Mouse (Mus musculus): ENCODE results near the gene Arhgef40. TPM values are rescaled to one million over a fixed set of nuclear protein-coding genes. Genes with fewer than 3 reads are reported as not detected.
"Not testable (repeated sequence)": the region's sequence is repeated elsewhere in the genome, so short reads cannot be mapped to it uniquely, and the experiment has no call there.

Arhgef40 gene
- polyA plus RNA-seq, 1 experiment from 2014 or later, result 165 TPM

DNA sequence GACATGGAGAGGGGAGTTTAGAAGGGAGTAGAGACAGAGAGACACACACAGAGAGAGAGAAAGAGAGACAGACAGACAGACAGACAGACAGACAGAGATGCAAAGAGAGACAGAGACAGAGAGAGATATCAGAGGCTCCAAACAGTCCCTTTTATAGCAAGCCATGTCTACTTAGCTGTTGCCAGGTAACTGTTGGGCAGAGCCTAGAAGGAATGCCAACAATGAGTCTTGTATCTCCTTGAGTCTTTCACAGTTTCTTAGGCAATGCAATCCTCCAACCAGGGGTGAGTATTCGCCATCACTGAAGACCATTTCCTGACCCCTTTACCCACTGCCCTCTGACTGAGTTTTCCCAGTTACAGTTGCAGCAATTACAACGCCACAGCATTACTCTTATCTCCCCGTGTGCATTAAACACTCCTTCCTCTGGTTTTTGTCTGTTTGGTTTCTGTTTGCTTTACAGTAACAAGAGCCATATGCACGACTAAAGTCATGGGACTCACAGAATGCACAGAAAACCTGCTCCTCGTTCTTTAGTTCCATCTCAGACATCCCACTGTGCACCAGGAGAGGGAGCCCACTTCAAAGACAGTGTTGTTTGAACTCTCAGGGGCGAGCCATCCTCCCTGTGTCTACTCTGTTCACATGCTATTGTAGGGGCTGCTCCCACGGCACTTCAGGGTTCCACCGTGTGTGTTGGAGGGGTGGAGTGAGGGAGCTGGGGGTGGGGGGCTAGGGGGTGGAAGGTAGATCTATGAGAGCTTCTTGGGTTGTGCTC is 60.6 kb downstream of the Arhgef40 start:
- H3K27ac ChIP-seq, result no peak overlapping the region
- H3K27me3 ChIP-seq, result 0 out of 2 replicates have a peak, but pooled peaks cover 4% of the 10 kb centered on the region
- H3K9ac ChIP-seq, result no peak overlapping the region
- peak overlapping the region; percentile 40 for H3K4me2 ChIP-seq
- no peak overlapping the region for H3K4me3 ChIP-seq
- no peaks in the 10 kb centered on the region for H3K36me3 ChIP-seq
- ATAC-seq (ENCODE audit: insufficient number of reproducible peaks, insufficient read depth, low FRiP score, low TSS enrichment, low read depth), result 0 out of 2 replicates have a peak, but pooled peaks have one; percentile 71
- H3K4me1 ChIP-seq, result peaks cover 11% of the 10 kb centered on the region
- no peaks in the 10 kb centered on the region for H3K9me3 ChIP-seq
- 9% methylated on average over 8 of the region's 8 CpGs for WGBS

DNA sequence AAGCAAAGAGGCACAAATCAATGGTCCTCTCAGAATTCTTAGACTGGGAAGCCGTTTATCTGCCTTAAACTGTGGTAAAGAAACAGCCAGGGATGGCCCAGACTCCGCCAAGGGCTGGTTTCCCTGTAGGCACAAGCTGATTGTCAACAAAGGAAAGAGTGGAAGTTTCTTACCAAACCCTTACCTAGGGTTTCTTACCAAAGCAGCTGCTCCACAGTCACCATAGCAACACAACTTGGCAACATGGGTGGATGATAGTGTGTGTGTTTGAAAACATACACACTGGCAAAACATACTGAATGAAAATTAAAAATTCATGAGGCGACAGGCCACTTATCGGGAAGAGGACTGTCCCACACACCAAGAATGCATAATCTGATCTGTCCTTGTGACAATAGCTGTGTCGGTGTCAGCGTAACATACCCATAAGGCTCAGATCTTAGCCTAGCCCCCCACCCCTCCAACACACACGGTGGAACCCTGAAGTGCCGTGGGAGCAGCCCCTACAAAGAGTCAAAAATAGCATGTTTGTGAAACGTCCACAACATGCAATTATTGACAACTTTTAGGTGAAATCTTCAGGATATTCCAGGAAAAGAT is 61.5 kb downstream of the Arhgef40 start:
- ATAC-seq (ENCODE audit: insufficient number of reproducible peaks, insufficient read depth, low FRiP score, low TSS enrichment, low read depth), result no peak
- Histone ChIP-seq H3K9ac (no peak overlapping the region), H3K4me2 (no peak overlapping the region), H3K4me1 (peaks cover 11% of the 10 kb centered on the region), H3K9me3 (no peaks in the 10 kb centered on the region), H3K36me3 (no peaks in the 10 kb centered on the region), H3K27ac (no peak overlapping the region), H3K4me3 (no peak overlapping the region), H3K27me3 (0 out of 2 replicates have a peak, but pooled peaks cover 4% of the 10 kb centered on the region)
- 80% methylated on average over 9 of the region's 9 CpGs for WGBS

DNA sequence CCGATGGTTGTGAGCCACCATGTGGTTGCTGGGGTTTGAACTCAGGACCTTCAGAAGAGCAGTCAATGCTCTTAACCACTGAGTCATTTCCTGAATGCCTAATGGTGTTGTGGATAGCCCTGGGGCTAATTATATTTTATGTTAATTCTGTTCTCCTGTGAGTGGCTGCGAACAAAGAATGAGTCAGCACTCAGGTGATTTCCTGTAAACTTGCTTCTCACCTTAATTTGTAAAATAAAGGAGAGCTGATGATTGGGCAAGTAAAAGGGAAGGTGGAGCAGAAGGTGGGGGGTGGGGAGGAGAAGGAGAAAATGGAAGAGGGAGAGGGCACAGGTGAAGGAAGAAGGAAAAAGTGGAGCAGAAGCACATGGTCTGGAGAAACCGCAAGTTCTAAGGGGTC is 68.2 kb downstream of the Arhgef40 start:
- 85% methylated on average over 3 of the region's 3 CpGs for WGBS
- not testable (repeated sequence) for H3K9me3 ChIP-seq; H3K4me3 ChIP-seq; H3K36me3 ChIP-seq; H3K27me3 ChIP-seq; H3K4me2 ChIP-seq; H3K9ac ChIP-seq; ATAC-seq (ENCODE audit: insufficient number of reproducible peaks, insufficient read depth, low FRiP score, low TSS enrichment, low read depth); H3K4me1 ChIP-seq; H3K27ac ChIP-seq

Other genes starting within 250 kb of the Arhgef40 start
- gene Ang4, start 211.1 kb upstream of the Arhgef40 start, polyA plus RNA-seq (2015; fragmentation: Nextera tagmentation; extraction: Ambion mirVana), result not detected in 2 replicates
- not detected in 2 replicates for gene AY358078, start 184.7 kb upstream of the Arhgef40 start, polyA plus RNA-seq (2015; fragmentation: Nextera tagmentation; extraction: Ambion mirVana)
- not detected in 2 replicates for gene Ear6, start 131.0 kb upstream of the Arhgef40 start, polyA plus RNA-seq (2015; fragmentation: Nextera tagmentation; extraction: Ambion mirVana)
- gene Mettl17, start 99.9 kb upstream of the Arhgef40 start, polyA plus RNA-seq (2015; fragmentation: Nextera tagmentation; extraction: Ambion mirVana), result 51.3 and 54.2 TPM in 2 replicates
- 3.5 and 3.7 TPM in 2 replicates for gene Slc39a2, start 91.8 kb upstream of the Arhgef40 start, polyA plus RNA-seq (2015; fragmentation: Nextera tagmentation; extraction: Ambion mirVana)
- gene Ndrg2, start 70.6 kb upstream of the Arhgef40 start, polyA plus RNA-seq (2015; fragmentation: Nextera tagmentation; extraction: Ambion mirVana), result 55.2 and 72.4 TPM in 2 replicates
- gene Tppp2, start 66.3 kb upstream of the Arhgef40 start, polyA plus RNA-seq (2015; fragmentation: Nextera tagmentation; extraction: Ambion mirVana), result not detected in 2 replicates
- gene Rnase13, start 61.9 kb upstream of the Arhgef40 start, polyA plus RNA-seq (2015; fragmentation: Nextera tagmentation; extraction: Ambion mirVana), result not detected in 2 replicates
- gene Tmem253, start 30.9 kb downstream of the Arhgef40 start, polyA plus RNA-seq (2015; fragmentation: Nextera tagmentation; extraction: Ambion mirVana), result 0.44 and 1.1 TPM in 2 replicates
- 31.1 and 36.0 TPM in 2 replicates for gene Zfp219, start 36.0 kb downstream of the Arhgef40 start, polyA plus RNA-seq (2015; fragmentation: Nextera tagmentation; extraction: Ambion mirVana)
- not detected in 2 replicates for gene Olfr221, start 57.7 kb downstream of the Arhgef40 start, polyA plus RNA-seq (2015; fragmentation: Nextera tagmentation; extraction: Ambion mirVana)
- 755 and 841 TPM in 2 replicates for gene Hnrnpc, start 119.3 kb downstream of the Arhgef40 start, polyA plus RNA-seq (2015; fragmentation: Nextera tagmentation; extraction: Ambion mirVana)
- gene Rpgrip1, start 126.0 kb downstream of the Arhgef40 start, polyA plus RNA-seq (2015; fragmentation: Nextera tagmentation; extraction: Ambion mirVana), result 71.6 and 81.6 TPM in 2 replicates
- 74.6 TPM in 2 replicates for gene Supt16, start 212.7 kb downstream of the Arhgef40 start, polyA plus RNA-seq (2015; fragmentation: Nextera tagmentation; extraction: Ambion mirVana)

Measured in embryonic facial prominence, embryonic 13.5 days (tissue).